ENCODE assay signal across 23 mouse cellular contexts in the genomic region with DNA sequence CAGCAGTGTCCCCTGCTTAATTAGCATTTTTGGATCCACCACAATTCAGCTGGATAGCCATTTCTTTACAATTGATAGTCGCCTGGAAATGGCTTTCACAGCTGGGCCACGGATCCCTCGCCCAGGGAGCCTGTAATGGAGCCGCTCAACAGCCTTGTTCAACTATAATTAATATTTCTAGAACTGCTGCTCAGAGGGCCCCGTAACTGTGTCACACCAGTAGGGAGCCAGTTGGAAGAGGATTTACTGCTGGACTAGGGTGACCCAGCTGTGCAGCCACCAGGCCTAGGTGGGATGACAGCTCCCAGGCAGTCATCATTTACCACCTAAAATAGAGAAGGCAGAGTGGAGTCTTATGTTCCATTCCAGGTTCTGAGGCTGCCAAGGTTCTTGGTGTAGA.
"Had no signal": no experiment of that assay in that cellular context is flagged by ENCODE, and none has a peak within 500 bp of the region (broad histone marks: within the 10 kb centered on the region; RNA-seq: fewer than 3 reads in every experiment).

No protein-coding gene starts in this region.

- H3K27ac ChIP-seq: liver, embryonic 13.5 days; liver, embryonic 15.5 days; lung, embryonic 15.5 days; macrophage; midbrain, embryonic 13.5 days; midbrain, embryonic 15.5 days had no signal

- DNase-seq: liver, embryonic 13.5 days; liver, postnatal 0 days; lung, adult 2 months; lung, postnatal 14 days; lung, postnatal 36 days; retina, postnatal 1 day; right cerebral cortex, adult 18-20 months; right cerebral cortex, postnatal 25 days; right cerebral cortex, postnatal 4 days; spleen, adult 18-20 months; thymus, adult 18-20 months; thymus, postnatal 14 days; thymus, postnatal 36 days had no signal

- H3K4me3 ChIP-seq: liver, embryonic 13.5 days; liver, embryonic 15.5 days; lung, embryonic 15.5 days; megakaryocyte, embryonic 14.5 days; midbrain, embryonic 13.5 days; midbrain, embryonic 15.5 days; myocyte had no signal

- H3K27me3 ChIP-seq: liver, embryonic 13.5 days; liver, embryonic 15.5 days; lung, embryonic 15.5 days; megakaryocyte, embryonic 14.5 days; midbrain, embryonic 13.5 days; midbrain, embryonic 15.5 days had no signal

- H3K4me2 ChIP-seq: liver, embryonic 11.5 days; liver, embryonic 13.5 days; liver, embryonic 15.5 days; lung, embryonic 15.5 days; midbrain, embryonic 11.5 days; midbrain, embryonic 13.5 days; midbrain, embryonic 15.5 days had no signal

- H3K9me3 ChIP-seq: liver, embryonic 13.5 days; liver, embryonic 15.5 days; lung, embryonic 15.5 days; midbrain, embryonic 13.5 days; midbrain, embryonic 15.5 days had no signal

- H3K36me3 ChIP-seq: liver, embryonic 13.5 days; liver, embryonic 15.5 days; lung, embryonic 15.5 days; midbrain, embryonic 13.5 days; midbrain, embryonic 15.5 days had no signal

- H3K4me1 ChIP-seq: liver, embryonic 13.5 days; liver, embryonic 15.5 days; lung, embryonic 15.5 days; megakaryocyte, embryonic 14.5 days; midbrain, embryonic 13.5 days; midbrain, embryonic 15.5 days had no signal

- ATAC-seq: liver, postnatal 0 days; lung, postnatal 0 days; midbrain, embryonic 13.5 days; midbrain, embryonic 15.5 days had no signal

- H3K9ac ChIP-seq: liver, embryonic 13.5 days; liver, embryonic 15.5 days; liver, postnatal 0 days; lung, embryonic 15.5 days; midbrain, embryonic 13.5 days; midbrain, embryonic 15.5 days had no signal
